Mouse (Mus musculus) olfactory bulb, adult 2 months (tissue): ENCODE measurements around the gene Edn3.

Source experiments
- CTCF ChIP-seq: fragments of 200-500 bp; IDR thresholded peaks from 2 replicates; pipeline ENCODE4 v1.5.1; 2012; ENCODE audit warnings: low read depth, mild to moderate bottlenecking, low read length, moderate library complexity; ENCODE audit not compliant: insufficient read depth
- POLR2A ChIP-seq: fragments of 200-500 bp; IDR thresholded peaks from 2 replicates; pipeline ENCODE4 v1.6.1; 2012; ENCODE audit warnings: mild to moderate bottlenecking, low read depth, low read length, moderate library complexity; ENCODE audit not compliant: insufficient read depth

- TF ChIP-seq POLR2A (no peak), CTCF (no peak)
These were observed 32.2 kb downstream of the Edn3 start for GRCm38 (mm10) chr2:174792436-174793125.
